Mouse (Mus musculus): Measurements from ENCODE around the gene Glis1.

The Glis1 gene

DNA sequence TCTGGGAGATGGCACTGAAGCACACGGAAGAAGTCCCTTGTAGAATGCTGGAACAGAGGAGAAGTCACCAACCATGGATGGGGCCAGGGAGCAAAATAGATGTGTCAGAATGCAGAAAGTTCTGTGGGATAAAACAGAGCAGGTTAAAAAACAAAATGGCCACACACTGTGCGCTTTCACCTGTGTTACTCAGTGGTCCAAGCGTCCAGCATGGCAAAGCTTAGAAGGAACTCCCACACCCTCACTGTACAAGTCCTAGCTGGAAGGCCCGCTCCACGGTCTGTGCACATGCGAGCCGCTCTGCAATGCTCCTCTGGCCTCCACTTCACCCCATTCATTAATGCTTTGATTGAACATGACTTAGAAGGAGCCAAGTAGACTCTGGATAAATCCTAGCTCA, 81.2 kb downstream of the Glis1 start:
- in situ Hi-C loops (cut with MboI, MseI) = no loop called here

- in situ Hi-C loops (cut with MboI, MseI) = no loop called here
Observed at GRCm38 (mm10) chr4:107518766-107519165, 84.4 kb downstream of the Glis1 start.

GRCm38 (mm10) chr4:107520071-107520470, 85.7 kb downstream of the Glis1 start:
- in situ Hi-C loops (cut with MboI, MseI) = loop anchor here (10.0 kb wide), 1 partner anchor 1675 kb away; no protein-coding TSS in a partner anchor

DNA sequence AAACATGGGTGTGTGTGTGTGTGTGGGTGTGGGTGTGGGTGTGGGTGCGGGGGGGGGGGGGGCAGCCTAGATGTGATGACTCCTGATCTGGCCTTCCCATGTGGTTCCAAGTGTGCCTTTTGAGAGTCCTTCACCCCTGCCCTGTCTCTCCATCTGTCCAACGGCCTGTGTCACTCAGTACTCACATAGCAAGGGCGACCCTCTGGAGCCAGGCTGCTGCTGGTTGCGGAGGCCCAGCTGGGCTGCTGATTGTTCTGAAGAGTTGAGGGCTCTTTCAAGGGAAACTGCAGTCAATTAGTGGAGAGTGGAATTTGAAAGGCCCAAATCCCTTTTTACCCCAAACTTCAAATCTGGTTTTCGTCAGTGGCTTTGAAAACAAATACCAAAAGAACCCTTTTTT, 86.4 kb downstream of the Glis1 start:
- in situ Hi-C loops (cut with MboI, MseI) = loop anchor here (10.0 kb wide), 1 partner anchor 1676 kb away; no protein-coding TSS in a partner anchor

- in situ Hi-C loops (cut with MboI, MseI) = loop anchor here (10.0 kb wide), 1 partner anchor 1679 kb away; no protein-coding TSS in a partner anchor
Observed at GRCm38 (mm10) chr4:107523607-107524151, 89.3 kb downstream of the Glis1 start.

DNA sequence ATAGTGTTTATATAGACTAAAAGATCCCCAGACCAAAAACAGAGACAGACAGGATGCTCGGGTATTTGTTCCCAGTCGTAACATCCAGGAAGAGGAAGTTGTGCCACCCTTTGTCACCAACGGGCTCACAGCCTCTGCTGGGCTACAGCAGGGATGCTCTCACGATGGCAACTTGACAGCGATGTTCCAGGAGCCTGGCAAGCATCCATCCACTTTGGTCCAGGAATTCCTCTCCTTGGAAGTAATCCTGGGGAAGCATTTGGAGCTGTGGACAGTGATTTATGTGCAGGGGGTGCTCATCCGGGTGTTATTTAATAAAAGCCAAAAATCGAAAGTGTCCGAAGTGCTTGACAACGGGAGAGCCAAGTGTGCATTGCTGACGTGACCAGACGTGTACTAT, 100.7 kb downstream of the Glis1 start:
- in situ Hi-C loops (cut with MboI, MseI) = no loop called here

DNA sequence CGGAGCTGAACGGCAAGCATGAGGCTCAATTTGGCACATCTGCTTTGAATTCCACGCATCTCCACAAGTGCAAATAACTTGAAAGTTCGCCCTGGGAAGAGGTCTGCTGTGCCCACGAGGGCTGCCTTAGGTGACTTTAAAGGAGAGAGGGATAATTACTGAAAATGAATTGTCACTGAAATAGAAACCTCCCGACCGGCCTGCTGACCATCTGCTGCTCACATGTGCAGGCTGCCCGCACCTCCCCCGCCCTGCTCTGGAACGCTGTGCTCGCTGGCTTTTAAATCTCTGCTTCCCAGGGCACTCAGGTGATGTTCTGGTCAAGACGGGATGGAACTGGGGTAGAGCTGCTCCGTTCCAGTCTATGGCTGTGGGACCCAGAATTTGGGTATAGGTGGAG, 103.7 kb downstream of the Glis1 start:
- in situ Hi-C loops (cut with MboI, MseI) = no loop called here

DNA sequence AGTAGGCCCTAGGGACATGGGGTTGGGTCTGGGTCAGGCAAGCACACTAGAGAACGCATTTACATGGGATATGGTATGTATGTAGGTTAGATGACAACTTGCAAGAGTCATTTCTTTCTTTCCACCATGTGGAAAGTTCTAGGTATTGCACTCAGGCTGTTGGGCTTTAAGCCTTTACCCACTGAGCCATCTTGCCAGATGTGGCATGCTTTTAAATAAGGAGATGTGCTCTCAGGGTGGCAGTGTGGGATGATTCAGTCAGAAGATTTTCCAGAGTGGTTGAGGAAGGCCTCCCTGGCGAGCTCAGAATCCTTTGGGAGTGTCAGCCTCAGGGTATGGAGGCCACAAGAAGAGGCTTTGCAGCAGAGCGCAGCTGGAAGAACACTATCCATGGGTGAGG, 104.2 kb downstream of the Glis1 start:
- in situ Hi-C loops (cut with MboI, MseI) = no loop called here

- in situ Hi-C loops (cut with MboI, MseI) = no loop called here
Observed at GRCm38 (mm10) chr4:107539021-107539420, 104.6 kb downstream of the Glis1 start.

DNA sequence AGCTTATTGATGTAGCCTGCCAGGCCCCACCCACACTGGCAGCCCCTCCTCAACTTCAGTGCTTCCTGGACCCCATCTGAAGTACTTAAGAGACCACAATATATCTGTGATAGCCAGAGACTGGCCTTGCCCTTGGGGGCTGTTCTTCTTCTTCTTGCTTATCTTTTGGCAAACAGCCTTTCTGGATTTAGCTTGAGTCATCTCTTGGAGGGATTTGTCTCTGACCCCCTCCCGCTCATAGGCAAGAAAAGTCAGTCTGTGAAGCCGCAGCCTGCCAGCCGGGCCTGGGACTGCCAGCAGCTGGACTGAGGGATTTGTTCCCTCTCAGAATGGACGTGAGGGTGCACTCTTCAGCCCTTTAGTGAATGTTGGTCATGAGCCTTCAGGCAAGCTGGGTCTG, 107.4 kb downstream of the Glis1 start:
- in situ Hi-C loops (cut with MboI, MseI) = no loop called here

GRCm38 (mm10) chr4:107544843-107545242, 110.5 kb downstream of the Glis1 start:
- in situ Hi-C loops (cut with MboI, MseI) = no loop called here

- in situ Hi-C loops (cut with MboI, MseI) = no loop called here
Observed at GRCm38 (mm10) chr4:107545726-107546125, 111.3 kb downstream of the Glis1 start.

- in situ Hi-C loops (cut with MboI, MseI) = no loop called here
Observed at GRCm38 (mm10) chr4:107546525-107546924, 112.1 kb downstream of the Glis1 start.

DNA sequence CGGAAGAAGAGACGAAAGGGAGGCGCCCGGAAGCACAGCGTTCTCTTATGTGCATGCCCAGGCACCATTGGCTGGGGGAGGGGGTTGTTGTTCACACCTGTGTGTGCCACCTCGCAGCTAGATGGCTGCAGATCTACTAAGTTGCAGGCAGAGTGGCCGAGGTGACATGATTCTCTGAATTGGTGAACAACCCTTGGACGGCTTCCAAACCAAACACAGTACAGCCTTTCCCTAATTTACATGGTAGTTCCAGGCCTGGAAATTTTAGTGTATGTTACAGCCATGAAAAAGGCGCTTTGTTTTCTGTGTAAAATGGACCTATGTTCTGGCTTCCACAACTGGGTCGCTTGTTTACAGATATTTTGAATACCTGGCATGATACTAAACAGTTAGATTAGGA, 115.7 kb downstream of the Glis1 start:
- in situ Hi-C loops (cut with MboI, MseI) = no loop called here

GRCm38 (mm10) chr4:107550546-107550945, 116.2 kb downstream of the Glis1 start:
- in situ Hi-C loops (cut with MboI, MseI) = no loop called here

- in situ Hi-C loops (cut with MboI, MseI) = no loop called here
Observed at GRCm38 (mm10) chr4:107552696-107553095, 118.3 kb downstream of the Glis1 start.

DNA sequence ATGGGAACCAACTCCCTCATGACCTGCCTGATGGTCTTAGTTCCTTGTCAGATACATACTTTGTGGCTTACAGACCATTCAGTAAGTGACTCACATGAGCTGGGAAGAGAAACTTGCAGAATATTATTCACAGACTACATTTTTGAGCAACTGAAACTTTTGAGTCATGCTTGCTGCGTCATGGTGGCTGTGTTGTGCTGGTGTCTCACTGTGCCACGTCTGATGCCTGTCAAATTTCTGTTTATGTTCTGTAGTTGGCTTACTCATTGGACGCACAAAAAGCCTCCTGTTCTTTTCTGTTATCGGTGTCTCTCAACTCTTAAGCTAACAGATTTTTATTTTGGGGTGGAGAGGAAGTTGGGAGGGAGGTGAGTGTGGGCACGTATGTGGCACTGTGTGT, 119.4 kb downstream of the Glis1 start:
- in situ Hi-C loops (cut with MboI, MseI) = no loop called here

DNA sequence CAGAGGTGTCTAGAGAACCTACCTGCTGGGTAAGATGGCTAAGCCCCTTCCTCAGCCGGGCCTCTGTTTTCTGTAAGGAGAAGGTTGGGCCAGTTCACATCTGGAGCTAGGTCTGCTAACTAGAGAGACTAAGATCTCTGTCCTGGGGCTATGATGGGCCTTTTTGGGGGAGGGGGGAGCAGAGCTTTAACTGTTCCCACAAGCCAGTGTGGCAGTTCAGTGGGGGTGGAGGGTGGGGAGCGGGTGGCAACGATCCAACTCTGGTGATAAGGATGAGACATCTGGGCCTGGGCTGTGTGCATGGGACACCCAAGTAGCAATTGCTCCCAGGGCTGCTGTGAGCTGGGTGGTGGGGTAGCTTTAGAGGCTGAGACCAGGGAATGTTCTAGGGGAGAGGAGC, 124.4 kb downstream of the Glis1 start:
- in situ Hi-C loops (cut with MboI, MseI) = no loop called here

GRCm38 (mm10) chr4:107561056-107561455, 126.7 kb downstream of the Glis1 start:
- in situ Hi-C loops (cut with MboI, MseI) = no loop called here

- in situ Hi-C loops (cut with MboI, MseI) = no loop called here
Observed at GRCm38 (mm10) chr4:107568159-107568558, 133.8 kb downstream of the Glis1 start.

GRCm38 (mm10) chr4:107568881-107569443, 134.6 kb downstream of the Glis1 start:
- in situ Hi-C loops (cut with MboI, MseI) = no loop called here

DNA sequence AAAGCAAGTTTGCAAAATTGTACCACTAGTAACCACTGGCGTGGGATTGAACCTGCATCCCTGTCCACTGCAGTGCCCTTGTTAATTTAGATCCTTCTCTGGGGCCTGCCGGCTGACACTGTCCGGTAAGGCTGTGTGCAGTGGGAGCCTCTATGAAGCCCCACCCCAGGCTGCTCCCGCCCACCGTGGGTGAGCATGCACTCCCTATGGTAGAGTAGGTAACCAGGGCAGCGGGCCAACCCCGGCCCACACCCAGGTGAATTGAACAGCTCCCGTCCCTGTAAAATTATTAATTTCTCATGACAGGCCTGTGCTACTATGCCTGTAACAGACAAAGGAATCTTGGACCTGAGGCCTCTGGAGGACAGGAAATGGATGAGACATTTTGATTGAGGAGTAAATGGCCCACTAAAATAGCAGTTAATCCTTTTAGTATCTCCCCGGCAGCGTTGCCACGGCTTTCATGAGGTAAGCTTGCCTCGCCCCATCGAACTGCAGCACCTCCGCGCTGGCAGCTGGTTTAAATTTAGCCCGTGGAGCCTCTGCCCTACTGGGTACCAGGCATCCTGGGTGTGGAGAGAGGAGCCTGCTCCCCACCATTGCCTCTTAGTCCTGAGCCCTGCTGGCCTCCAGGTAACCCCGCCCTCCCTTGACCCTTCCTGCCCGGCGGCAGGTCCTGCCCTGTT, 136.1 kb downstream of the Glis1 start:
- in situ Hi-C loops (cut with MboI, MseI) = no loop called here

DNA sequence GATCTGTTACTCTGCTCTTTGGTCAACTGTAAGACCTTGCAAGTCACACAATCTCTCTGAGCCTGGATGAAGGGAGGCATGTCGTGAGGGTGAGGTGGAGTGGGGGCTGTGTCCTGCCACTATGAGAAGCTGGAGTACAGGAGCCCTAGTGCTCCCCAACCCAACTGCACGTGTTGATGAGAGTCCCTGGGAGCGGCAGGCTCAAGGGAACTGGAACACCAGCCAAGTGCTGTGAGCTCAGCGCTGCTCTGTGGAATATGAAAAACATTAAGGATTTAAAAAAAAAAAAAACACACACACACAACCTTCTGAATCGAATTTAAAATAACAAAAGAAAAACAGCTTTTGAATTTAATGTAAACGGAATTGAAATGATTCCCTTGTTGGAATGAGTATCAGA, 141.4 kb downstream of the Glis1 start:
- in situ Hi-C loops (cut with MboI, MseI) = no loop called here

Data from regulatory T cell (primary cell).